Mouse (Mus musculus) granulocyte monocyte progenitor cell, adult 5-6 weeks (primary cell): ENCODE data around the gene Nox4. TPM values are rescaled to one million over a fixed set of nuclear protein-coding genes. Genes with fewer than 3 reads are reported as not detected.
"Not testable (repeated sequence)": the region's sequence is repeated elsewhere in the genome, so short reads cannot be mapped to it uniquely, and the experiment has no call there.

Experiments
- ATAC-seq: replicated peaks from 2 replicates; pipeline ENCODE4 v1.8.0; 2016; ENCODE audit warnings: mild to moderate bottlenecking, moderate TSS enrichment, inconsistent platforms; ENCODE audit not compliant: poor library complexity, severe bottlenecking
- total RNA-seq, 2 experiments: library from RNA; stranded (forward) in 1 of 2; stranded (reverse) in 1 of 2; fragments of 200-712, 200-1000 nt in 1 of 2; fragments of >200 nt in 1 of 2; fragmentation: Nextera tagmentation in 1 of 2; gene quantifications; 2 replicates each; pipeline ENCODE4 v1.2.3; 2014 to 2017

The Nox4 gene
- total RNA-seq, 2 experiments from 2014 or later = not detected

DNA sequence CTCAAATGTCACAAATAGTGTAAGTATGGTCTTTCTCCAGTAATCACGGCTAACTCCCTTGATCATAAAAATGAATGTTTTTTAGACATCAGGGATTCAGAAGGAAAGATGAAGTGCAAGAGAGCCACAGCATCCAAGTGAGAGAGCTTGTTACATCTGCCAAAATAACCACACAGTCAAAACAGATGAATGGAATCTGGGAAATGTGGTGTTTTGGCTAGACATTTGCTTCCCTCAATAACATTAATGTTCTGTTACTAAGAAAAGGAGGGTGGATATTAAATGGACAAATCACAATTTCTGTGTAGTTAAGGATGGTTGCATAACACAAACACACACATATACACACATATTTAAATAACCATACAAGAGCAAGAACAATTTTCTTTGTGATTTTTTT is 123.2 kb downstream of the Nox4 start:
- ATAC-seq = no peak

DNA sequence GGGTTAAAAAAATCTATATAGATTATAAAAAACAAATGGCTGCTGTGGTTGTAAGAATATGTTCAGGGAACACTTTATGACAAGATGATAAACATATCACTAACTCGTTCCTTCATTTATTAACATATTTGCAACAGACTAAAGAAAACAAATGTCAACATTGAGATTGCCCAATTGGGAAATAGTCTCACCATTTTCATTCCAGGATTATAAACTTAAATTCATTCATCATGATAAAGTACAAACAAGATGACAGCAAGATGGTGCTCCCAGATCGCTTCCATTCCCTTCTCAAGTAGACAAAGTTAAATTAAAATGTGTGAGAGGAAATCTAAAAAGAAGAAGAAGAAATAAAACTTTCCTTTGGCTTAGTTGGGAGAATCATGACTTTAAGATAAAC is 124.9 kb downstream of the Nox4 start:
- no peak for ATAC-seq

DNA sequence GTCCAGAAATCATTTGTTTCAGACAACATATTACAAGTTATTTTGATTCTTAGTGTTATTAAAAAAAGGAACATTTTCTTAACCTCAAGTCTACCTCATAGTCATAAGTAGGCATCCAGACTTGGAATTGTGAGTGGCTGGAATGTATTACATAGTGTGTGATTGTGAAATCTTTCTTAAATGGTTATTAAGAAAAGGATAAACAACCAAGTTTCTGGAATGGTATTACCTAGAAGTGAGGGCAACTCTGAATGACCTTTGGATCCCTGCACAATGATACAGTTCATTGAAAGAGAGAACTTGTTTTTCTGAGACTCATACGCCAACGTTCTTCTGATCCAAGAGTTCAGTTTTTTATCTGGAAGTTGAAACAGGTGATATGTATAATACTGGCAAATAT is 125.4 kb downstream of the Nox4 start:
- no peak for ATAC-seq

DNA sequence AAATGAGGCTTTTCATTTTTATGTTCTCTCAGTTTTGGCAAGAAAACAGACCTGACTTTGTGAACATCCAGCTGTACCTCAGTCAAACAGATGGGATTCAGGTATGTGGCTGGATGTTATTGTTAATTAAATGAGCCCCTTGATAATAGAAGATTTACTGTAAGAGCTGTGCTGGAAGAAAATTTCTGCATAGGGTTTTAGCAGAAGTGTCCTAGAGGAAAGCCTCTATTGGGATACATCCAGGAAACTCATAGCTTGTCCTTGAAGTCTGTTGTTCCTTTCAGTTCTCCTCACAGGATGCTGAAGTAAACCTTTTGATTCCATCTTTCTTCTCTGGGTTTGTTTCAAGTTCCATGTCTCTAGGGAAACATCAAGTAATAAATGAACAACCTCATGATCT is 128.4 kb downstream of the Nox4 start:
- ATAC-seq = no peak

DNA sequence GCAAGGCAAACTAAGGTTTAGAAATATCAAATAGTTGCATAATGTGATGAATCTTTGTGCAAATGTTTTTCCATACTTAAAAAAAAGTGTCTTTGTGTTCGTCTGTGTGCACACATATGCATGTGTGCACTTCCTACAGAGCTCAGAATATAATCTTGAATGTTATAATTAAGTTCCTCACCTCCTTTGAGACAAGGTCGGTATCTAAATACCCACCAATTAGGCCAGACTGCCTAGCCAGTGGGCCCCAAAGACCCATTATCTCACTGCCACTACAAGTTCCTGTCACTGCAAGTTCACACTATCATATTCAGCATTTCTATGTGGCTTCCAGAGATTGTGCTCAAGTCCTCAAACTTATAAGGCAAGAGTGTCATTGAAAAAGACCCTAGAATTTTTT is 129.0 kb downstream of the Nox4 start:
- no peak for ATAC-seq

DNA sequence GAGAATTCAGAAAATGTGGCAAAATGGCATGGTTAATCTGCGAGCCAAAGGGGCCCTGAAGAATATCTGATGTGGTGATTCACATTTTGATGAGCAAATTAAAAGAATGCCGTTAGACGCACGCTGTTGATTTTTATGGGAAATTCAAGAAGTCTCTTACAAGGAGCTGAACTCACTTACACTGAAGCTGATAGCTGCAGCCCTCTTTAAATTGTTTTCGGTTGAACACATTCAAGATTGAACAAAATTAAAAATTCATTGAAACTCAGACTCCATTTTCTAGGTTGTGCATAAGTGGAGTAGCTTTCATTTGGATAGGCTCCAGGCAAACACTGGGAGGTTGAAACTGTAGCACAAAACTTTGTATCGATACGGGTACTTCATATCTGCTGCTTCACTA is 151.1 kb downstream of the Nox4 start:
- ATAC-seq = no peak

DNA sequence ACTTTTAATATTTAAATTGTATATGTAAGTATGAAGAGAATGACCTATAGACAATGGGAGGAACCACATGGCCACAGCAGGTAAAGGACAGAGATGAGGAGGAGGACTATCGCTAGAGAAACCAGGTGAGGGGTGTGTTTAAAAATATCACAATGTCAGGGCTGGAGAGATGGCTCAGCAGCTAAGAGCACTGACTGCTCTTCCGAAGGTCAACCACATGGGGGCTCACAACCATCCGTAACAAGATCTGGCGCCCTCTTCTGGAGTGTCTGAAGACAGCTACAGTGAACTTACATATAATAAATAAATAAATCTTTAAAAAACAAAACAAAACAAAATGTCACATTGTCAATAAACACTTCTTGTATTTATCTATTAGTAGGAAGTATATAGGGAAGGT is 165.5 kb downstream of the Nox4 start:
- ATAC-seq = not testable (repeated sequence)

DNA sequence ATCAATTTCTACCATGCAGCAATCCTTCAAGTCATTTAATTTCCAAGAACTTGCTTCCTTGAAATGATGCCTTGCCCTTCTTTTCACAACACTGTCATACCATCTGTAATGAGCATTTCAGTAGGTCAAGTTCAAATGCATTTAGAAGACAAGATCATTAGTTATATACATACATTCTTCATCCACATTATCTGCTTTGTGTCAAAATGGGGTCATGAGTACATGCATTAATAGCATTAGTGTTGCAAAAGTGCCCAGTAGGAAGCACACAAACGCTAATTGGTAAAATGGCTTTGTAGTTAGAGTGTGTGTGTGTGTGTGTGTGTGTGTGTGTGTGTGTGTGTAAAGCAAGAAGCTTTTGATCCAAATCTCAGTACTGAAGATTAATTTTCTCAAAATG is 167.4 kb downstream of the Nox4 start:
- ATAC-seq = no peak

Other genes starting within 250 kb of the Nox4 start
- not detected in 2 replicates for gene Vmn2r79, start 250.0 kb upstream of the Nox4 start, total RNA-seq (2014; fragmentation: Nextera tagmentation)
- gene Vmn2r79, start 250.0 kb upstream of the Nox4 start, total RNA-seq (2017) = not detected in 2 replicates
- gene Tyr, start 247.4 kb downstream of the Nox4 start, total RNA-seq (2014; fragmentation: Nextera tagmentation) = not detected in 2 replicates
- not detected in 2 replicates for gene Tyr, start 247.4 kb downstream of the Nox4 start, total RNA-seq (2017)